Mouse (Mus musculus): Measurements from ENCODE around the gene D930048N14Rik.
A peak's percentile ranks its signal among the peaks of the same experiment; 100 is the strongest.
"Not testable (repeated sequence)": the region's sequence is repeated elsewhere in the genome, so short reads cannot be mapped to it uniquely, and the experiment has no call there.

The D930048N14Rik gene

GRCm38 (mm10) chr11:51652889-51653418 lies 2.2 kb downstream of the D930048N14Rik start:
- DNase-seq (ENCODE audit: low spot score) = no peak

GRCm38 (mm10) chr11:51653736-51654135 lies 3.0 kb downstream of the D930048N14Rik start:
- no peak for DNase-seq (ENCODE audit: low spot score)

- no peak for DNase-seq (ENCODE audit: low spot score)
Observed at GRCm38 (mm10) chr11:51654891-51655290, 4.1 kb downstream of the D930048N14Rik start.

GRCm38 (mm10) chr11:51656798-51657521 lies 6.2 kb downstream of the D930048N14Rik start:
- DNase-seq (ENCODE audit: low spot score) = no peak

GRCm38 (mm10) chr11:51658291-51658690 lies 7.5 kb downstream of the D930048N14Rik start:
- no peak for DNase-seq (ENCODE audit: low spot score)

- no peak for DNase-seq (ENCODE audit: low spot score)
Observed at GRCm38 (mm10) chr11:51658705-51659104, 8.0 kb downstream of the D930048N14Rik start.

GRCm38 (mm10) chr11:51661867-51662365 lies 11.2 kb downstream of the D930048N14Rik start:
- DNase-seq (ENCODE audit: low spot score) = no peak

- DNase-seq (ENCODE audit: low spot score) = no peak
Observed at GRCm38 (mm10) chr11:51662632-51663031, 11.9 kb downstream of the D930048N14Rik start.

GRCm38 (mm10) chr11:51664747-51665146 lies 14.0 kb downstream of the D930048N14Rik start:
- DNase-seq (ENCODE audit: low spot score) = not testable (repeated sequence)

GRCm38 (mm10) chr11:51670846-51671245 lies 20.1 kb downstream of the D930048N14Rik start:
- no peak for DNase-seq (ENCODE audit: low spot score)

- no peak for DNase-seq (ENCODE audit: low spot score)
Observed at GRCm38 (mm10) chr11:51671376-51671775, 20.6 kb downstream of the D930048N14Rik start.

- no peak for DNase-seq (ENCODE audit: low spot score)
Observed at GRCm38 (mm10) chr11:51673291-51673690, 22.5 kb downstream of the D930048N14Rik start.

GRCm38 (mm10) chr11:51675386-51675785 lies 24.6 kb downstream of the D930048N14Rik start:
- no peak for DNase-seq (ENCODE audit: low spot score)

- no peak for DNase-seq (ENCODE audit: low spot score)
Observed at GRCm38 (mm10) chr11:51677737-51678418, 27.1 kb downstream of the D930048N14Rik start.

- no peak for DNase-seq (ENCODE audit: low spot score)
Observed at GRCm38 (mm10) chr11:51679466-51679865, 28.7 kb downstream of the D930048N14Rik start.

GRCm38 (mm10) chr11:51681324-51681975 lies 30.7 kb downstream of the D930048N14Rik start:
- DNase-seq (ENCODE audit: low spot score) = peak; percentile 74

GRCm38 (mm10) chr11:51681976-51682374 lies 31.2 kb downstream of the D930048N14Rik start:
- DNase-seq (ENCODE audit: low spot score) = no peak

- peak; percentile 99 for DNase-seq (ENCODE audit: low spot score)
Observed at GRCm38 (mm10) chr11:51688330-51689328, 37.9 kb downstream of the D930048N14Rik start, which contains the start of gene 0610009B22Rik. Gene 0610009B22Rik, minus strand, starts transcription at chr11:51688874.

- no peak for DNase-seq (ENCODE audit: low spot score)
Observed at GRCm38 (mm10) chr11:51689343-51689742, 38.6 kb downstream of the D930048N14Rik start.

- DNase-seq (ENCODE audit: low spot score) = not testable (repeated sequence)
Observed at GRCm38 (mm10) chr11:51690597-51690996, 39.8 kb downstream of the D930048N14Rik start.

- no peak for DNase-seq (ENCODE audit: low spot score)
Observed at GRCm38 (mm10) chr11:51694984-51695383, 44.2 kb downstream of the D930048N14Rik start.
